ENCODE assay signal across 25 mouse cellular contexts in genomic region chr4:16213945-16214732, GRCm38 (mm10).
DNase-seq lines count a peak whose midpoint lies in the region; ATAC-seq and TF ChIP-seq lines count a peak whose summit lies in the region.
"Had no signal": no experiment of that assay in that cellular context is flagged by ENCODE, and none has a peak within 500 bp of the region (broad histone marks: within the 10 kb centered on the region; RNA-seq: fewer than 3 reads in every experiment).

No protein-coding gene starts in this region.

- ATAC-seq in Patski, result peak; percentile 60
- no peak for ATAC-seq in midbrain, embryonic 13.5 days
- ATAC-seq in heart, embryonic 12.5 days (ENCODE audit: insufficient number of reproducible peaks, low FRiP score), result no peak
- ATAC-seq: forebrain, embryonic 14.5 days had no signal

- H3K27me3 ChIP-seq in Patski, result no peaks in the 10 kb centered on the region
- no peaks in the 10 kb centered on the region for H3K27me3 ChIP-seq in splenic B cell, adult 2 months (ENCODE audit: control insufficient read depth, insufficient read depth, low read length, poor library complexity, severe bottlenecking)
- no peaks in the 10 kb centered on the region for H3K27me3 ChIP-seq in midbrain, embryonic 13.5 days
- H3K27me3 ChIP-seq in heart, embryonic 12.5 days (replicated peaks), result no peaks in the 10 kb centered on the region
- H3K27me3 ChIP-seq: embryonic facial prominence, embryonic 12.5 days; hindbrain, embryonic 13.5 days; kidney, embryonic 15.5 days; liver, embryonic 13.5 days had no signal

- POLR2A ChIA-PET in Patski (lab: Charles Lee), result no interaction called here

- no peaks in the 10 kb centered on the region for H3K9me3 ChIP-seq in midbrain, embryonic 13.5 days
- H3K9me3 ChIP-seq in heart, embryonic 12.5 days (replicated peaks), result no peaks in the 10 kb centered on the region
- H3K9me3 ChIP-seq: embryonic facial prominence, embryonic 12.5 days; hindbrain, embryonic 13.5 days; kidney, embryonic 15.5 days; liver, embryonic 13.5 days; midbrain, embryonic 10.5 days had no signal

- H3K36me3 ChIP-seq in macrophage (ENCODE audit: inconsistent target), result no peaks in the 10 kb centered on the region
- H3K36me3 ChIP-seq in splenic B cell, adult 2 months (ENCODE audit: control insufficient read depth, insufficient read depth, low read length, poor library complexity, severe bottlenecking), result 0 out of 2 replicates have a peak, but pooled peaks cover 1% of the 10 kb centered on the region
- H3K36me3 ChIP-seq in midbrain, embryonic 13.5 days, result no peaks in the 10 kb centered on the region
- H3K36me3 ChIP-seq in heart, embryonic 12.5 days, result no peaks in the 10 kb centered on the region
- H3K36me3 ChIP-seq: embryonic facial prominence, embryonic 12.5 days; hindbrain, embryonic 13.5 days; kidney, embryonic 15.5 days; liver, embryonic 13.5 days; midbrain, embryonic 10.5 days had no signal

- no peak for TF ChIP-seq CTCF in Patski (IDR thresholded peaks at IDR 0.05)

- 50% methylated on average over 2 of the region's 2 CpGs for WGBS in macrophage (ENCODE audit: missing documents)
- 94% methylated on average over 2 of the region's 2 CpGs for WGBS in midbrain, embryonic 13.5 days
- 82% methylated on average over 2 of the region's 2 CpGs for WGBS in heart, embryonic 12.5 days

- H3K9ac ChIP-seq in midbrain, embryonic 13.5 days (replicated peaks), result no peak overlapping the region
- H3K9ac ChIP-seq in heart, embryonic 12.5 days, result no peak overlapping the region
- H3K9ac ChIP-seq: embryonic facial prominence, embryonic 12.5 days; hindbrain, embryonic 13.5 days; kidney, embryonic 15.5 days; liver, embryonic 13.5 days had no signal

- H3K4me2 ChIP-seq in midbrain, embryonic 13.5 days (replicated peaks), result no peak overlapping the region
- no peak overlapping the region for H3K4me2 ChIP-seq in heart, embryonic 12.5 days
- H3K4me2 ChIP-seq: embryonic facial prominence, embryonic 12.5 days; hindbrain, embryonic 13.5 days; kidney, embryonic 15.5 days; liver, embryonic 13.5 days had no signal

- H3K4me1 ChIP-seq in midbrain, embryonic 13.5 days (replicated peaks), result no peaks in the 10 kb centered on the region
- no peaks in the 10 kb centered on the region for H3K4me1 ChIP-seq in heart, embryonic 12.5 days (replicated peaks)
- H3K4me1 ChIP-seq: embryonic facial prominence, embryonic 12.5 days; hindbrain, embryonic 13.5 days; kidney, embryonic 15.5 days; liver, embryonic 13.5 days; midbrain, embryonic 10.5 days had no signal

- DNase-seq in lung, postnatal 36 days, result peak; percentile 2
- DNase-seq in lung, postnatal 4 days, result no peak
- no peak for DNase-seq in Patski (ENCODE audit: low read depth, low spot score)
- DNase-seq in splenic B cell, adult 2 months (ENCODE audit: low read depth, low spot score), result peak; percentile 51
- no peak for DNase-seq in gastrocnemius, postnatal 25 days
- DNase-seq: adrenal gland, postnatal 36 days; cerebellum, adult 18-20 months; cerebellum, postnatal 14 days; heart, adult 2 months; kidney, adult 11 months; kidney, postnatal 4 days; liver, embryonic 13.5 days; lung, adult 2 months; lung, postnatal 14 days; thymus, postnatal 14 days had no signal

- in situ Hi-C loops in Patski (cut with MboI; ENCODE audit: low pct_unique_long_range_greater_than_20kb), result loop anchor here (5.0 kb wide), 1 partner anchor 47 kb away; no protein-coding TSS in a partner anchor

- no peaks in the 10 kb centered on the region for H3K79me2 ChIP-seq in macrophage (ENCODE audit: inconsistent target)

- H3K4me3 ChIP-seq in macrophage (ENCODE audit: inconsistent target), result no peak overlapping the region
- H3K4me3 ChIP-seq in midbrain, embryonic 13.5 days (replicated peaks), result no peak overlapping the region
- H3K4me3 ChIP-seq in heart, embryonic 12.5 days, result no peak overlapping the region
- H3K4me3 ChIP-seq: embryonic facial prominence, embryonic 12.5 days; erythroblast, embryonic 14.5 days; heart, adult 2 months; hindbrain, embryonic 13.5 days; kidney, embryonic 15.5 days; left cerebral cortex, adult 2 months; liver, embryonic 13.5 days; midbrain, embryonic 10.5 days had no signal

- 0 out of 2 replicates have a peak overlapping the region, but pooled peaks have one; percentile 4 for H3K27ac ChIP-seq in macrophage
- H3K27ac ChIP-seq in midbrain, embryonic 13.5 days, result no peak overlapping the region
- H3K27ac ChIP-seq in heart, embryonic 12.5 days (ENCODE audit: poor library complexity, severe bottlenecking), result no peak overlapping the region
- H3K27ac ChIP-seq: embryonic facial prominence, embryonic 12.5 days; heart, adult 2 months; hindbrain, embryonic 13.5 days; kidney, embryonic 15.5 days; left cerebral cortex, adult 2 months; liver, embryonic 13.5 days; midbrain, embryonic 10.5 days had no signal

- CTCF ChIA-PET in Patski (lab: Charles Lee), result no interaction called here

Comparison
In these comparisons a context has a peak if more than half of its experiments do, and no peak if none do; other contexts are left out.
1. DNase-seq: peak in lung, postnatal 36 days (single experiment) and splenic B cell, adult 2 months (single experiment); none in lung, postnatal 4 days (0 of 2), Patski (single experiment) and gastrocnemius, postnatal 25 days (single experiment).